Mouse (Mus musculus) limb, embryonic 13.5 days (tissue): Measurements from ENCODE around the gene Tysnd1. TPM values are rescaled to one million over a fixed set of nuclear protein-coding genes. Genes with fewer than 3 reads are reported as not detected.

Experiments used
- ATAC-seq: fragments of 200-750 bp; cut with Nextera tagmentation; 2 replicates; pipeline ENCODE4 v1.8.0; 2017; ENCODE audit warnings: low read depth, moderate number of reproducible peaks, moderate TSS enrichment; ENCODE audit not compliant: low FRiP score
- H3K27ac ChIP-seq: fragments of 300-500 bp; sonication (generic); 2 replicates; pipeline ENCODE4 v1.5.1; 2015; ENCODE audit warnings: inconsistent platforms, mild to moderate bottlenecking, moderate library complexity
- H3K27me3 ChIP-seq: fragments of 300-500 bp; sonication (generic); 2 replicates; pipeline ENCODE4 v1.6.1; 2015; ENCODE audit warnings: mild to moderate bottlenecking, inconsistent platforms
- H3K36me3 ChIP-seq: fragments of 300-500 bp; sonication (generic); 2 replicates; pipeline ENCODE4 v1.6.1; 2015; ENCODE audit warnings: inconsistent platforms, mild to moderate bottlenecking, moderate library complexity
- H3K4me1 ChIP-seq: fragments of 300-500 bp; sonication (generic); 2 replicates; pipeline ENCODE4 v1.6.1; 2015; ENCODE audit warnings: inconsistent platforms
- H3K4me2 ChIP-seq: fragments of 300-500 bp; sonication (generic); replicated peaks from 2 replicates; pipeline ENCODE4 v1.6.1; 2015; ENCODE audit warnings: inconsistent platforms, mild to moderate bottlenecking, moderate library complexity
- H3K4me3 ChIP-seq: fragments of 300-500 bp; sonication (generic); 2 replicates; pipeline ENCODE4 v1.5.1; 2015; ENCODE audit warnings: moderate library complexity, mild to moderate bottlenecking, inconsistent platforms
- H3K9ac ChIP-seq: fragments of 300-500 bp; sonication (generic); 2 replicates; pipeline ENCODE4 v1.6.1; 2015; ENCODE audit warnings: mild to moderate bottlenecking, inconsistent platforms
- H3K9me3 ChIP-seq: fragments of 300-500 bp; sonication (generic); 2 replicates; pipeline ENCODE4 v1.6.1; 2016; ENCODE audit warnings: inconsistent platforms
- WGBS: fragments of 180-500 bp; shearing (Covaris S2); methylation state at CpG from one replicate; pipeline ENCODE4 v1.1.7; 2015; 5-methylcytosine and 5-hydroxymethylcytosine counted together
- polyA plus RNA-seq: library from polyadenylated mRNA; unstranded; fragments of >200 nt; fragmentation: Nextera tagmentation; extraction: Ambion mirVana; gene quantifications from 2 replicates; pipeline ENCODE4 v1.2.1, GENCODE M21; 2015

Tysnd1 gene
- polyA plus RNA-seq, 1 experiment from 2014 or later: 30.9 TPM

DNA sequence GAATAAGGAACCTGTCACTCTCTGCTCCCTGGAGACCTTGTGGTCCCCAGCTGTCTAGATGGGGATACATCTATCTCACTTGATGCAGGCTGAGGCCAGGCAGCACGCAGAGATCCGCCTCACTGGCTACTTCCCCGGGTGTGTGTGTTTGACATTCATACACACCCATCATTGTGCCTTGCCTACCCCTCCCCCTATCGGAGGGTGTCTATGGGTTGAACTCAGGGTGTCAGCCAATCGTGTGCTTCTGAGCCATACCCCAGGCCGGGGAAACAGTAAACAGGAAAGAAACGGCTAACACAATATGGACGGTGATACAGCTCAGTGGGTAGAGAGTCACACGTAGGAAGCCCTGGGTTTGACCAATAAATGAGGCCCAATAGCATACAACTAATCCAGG, 54.7 kb downstream of the Tysnd1 start:
- H3K36me3 ChIP-seq: peaks cover 98% of the 10 kb centered on the region
- no peak overlapping the region for H3K4me2 ChIP-seq
- 92% methylated on average over 9 of the region's 9 CpGs for WGBS
- ATAC-seq: no peak
- H3K4me1 ChIP-seq: no peaks in the 10 kb centered on the region
- H3K9ac ChIP-seq: no peak overlapping the region
- H3K27me3 ChIP-seq: no peaks in the 10 kb centered on the region
- no peak overlapping the region for H3K27ac ChIP-seq
- no peak overlapping the region for H3K4me3 ChIP-seq
- H3K9me3 ChIP-seq: peaks cover 8% of the 10 kb centered on the region; the same call in 1 of the 2 replicates

DNA sequence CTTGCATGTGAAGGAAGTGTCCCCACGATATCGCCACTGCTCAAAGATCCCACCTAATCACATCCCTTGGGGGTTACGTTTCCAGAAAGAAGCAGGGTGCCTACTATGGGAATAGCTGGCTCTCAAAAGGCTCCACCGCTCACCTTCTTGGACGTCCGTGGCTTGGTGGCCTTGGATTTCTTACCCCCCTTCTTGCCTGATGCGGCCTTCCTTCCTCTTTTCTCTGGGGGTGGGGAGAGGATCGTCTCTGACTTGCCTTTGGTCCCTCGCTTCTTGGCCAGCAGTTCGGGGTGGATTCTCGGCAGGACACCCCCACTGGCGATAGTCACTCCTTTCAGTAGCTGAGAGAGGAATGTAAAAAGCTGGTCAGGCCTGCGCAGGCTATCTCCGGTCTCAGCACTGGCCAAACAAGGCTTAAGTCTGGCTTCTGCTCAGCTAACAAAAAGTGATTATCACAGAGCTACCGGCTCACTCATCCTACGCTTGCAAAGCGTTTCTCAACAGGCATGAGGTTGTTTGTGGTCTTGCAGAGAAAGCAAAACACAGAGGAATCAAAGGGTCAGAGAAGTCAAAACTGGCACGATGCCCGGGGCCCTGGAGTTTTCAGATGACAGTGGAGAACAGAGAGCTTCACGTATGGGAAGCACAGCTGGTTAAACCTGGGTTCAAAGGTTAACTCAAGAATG, 56.4 kb downstream of the Tysnd1 start:
- WGBS: 89% methylated on average over 20 of the region's 20 CpGs
- Histone ChIP-seq H3K4me2 (no peak overlapping the region), H3K27ac (no peak overlapping the region), H3K9me3 (no peaks in the 10 kb centered on the region), H3K36me3 (peaks cover 98% of the 10 kb centered on the region), H3K4me3 (no peak overlapping the region), H3K4me1 (no peaks in the 10 kb centered on the region), H3K27me3 (no peaks in the 10 kb centered on the region), H3K9ac (no peak overlapping the region)
- no peak for ATAC-seq

Other genes with a start within 250 kb of the Tysnd1 start
- 70.6 and 72.2 TPM in 2 replicates for gene Eif4ebp2, start 242.9 kb upstream of the Tysnd1 start, polyA plus RNA-seq
- gene Lrrc20, start 219.7 kb upstream of the Tysnd1 start, polyA plus RNA-seq: 11.5 and 11.7 TPM in 2 replicates
- 0.05 and 0.11 TPM in 2 replicates for gene Npffr1, start 100.0 kb upstream of the Tysnd1 start, polyA plus RNA-seq
- gene Ppa1, start 47.0 kb upstream of the Tysnd1 start, polyA plus RNA-seq: 208 and 209 TPM in 2 replicates
- gene Sar1a, start 15.2 kb upstream of the Tysnd1 start, polyA plus RNA-seq: 291 and 292 TPM in 2 replicates
- 15.1 and 15.9 TPM in 2 replicates for gene Aifm2, start 19.7 kb downstream of the Tysnd1 start, polyA plus RNA-seq
- 266 and 267 TPM in 2 replicates for gene H2afy2, start 88.6 kb downstream of the Tysnd1 start, polyA plus RNA-seq